Mouse (Mus musculus) lung, adult 2 months (tissue): ENCODE measurements around the gene Git2.

Experiments used
- CTCF ChIP-seq: fragments of 200-500 bp; IDR thresholded peaks from 2 replicates; pipeline ENCODE4 v1.5.1; 2011; ENCODE audit warnings: mild to moderate bottlenecking, low read length, control low read depth; ENCODE audit not compliant: insufficient read depth
- POLR2A ChIP-seq: fragments of 200-500 bp; IDR thresholded peaks from 2 replicates; pipeline ENCODE4 v1.6.1; 2011; ENCODE audit warnings: low read depth, mild to moderate bottlenecking, control low read depth, low read length, borderline replicate concordance; ENCODE audit errors: extremely low read depth

- no peak for TF ChIP-seq CTCF
- no peak for TF ChIP-seq POLR2A
Observed at GRCm38 (mm10) chr5:114782991-114783390, 7.7 kb upstream of the Git2 start.
